Comparison of ENCODE assay signal across 9 mouse cellular contexts in the genomic region with DNA sequence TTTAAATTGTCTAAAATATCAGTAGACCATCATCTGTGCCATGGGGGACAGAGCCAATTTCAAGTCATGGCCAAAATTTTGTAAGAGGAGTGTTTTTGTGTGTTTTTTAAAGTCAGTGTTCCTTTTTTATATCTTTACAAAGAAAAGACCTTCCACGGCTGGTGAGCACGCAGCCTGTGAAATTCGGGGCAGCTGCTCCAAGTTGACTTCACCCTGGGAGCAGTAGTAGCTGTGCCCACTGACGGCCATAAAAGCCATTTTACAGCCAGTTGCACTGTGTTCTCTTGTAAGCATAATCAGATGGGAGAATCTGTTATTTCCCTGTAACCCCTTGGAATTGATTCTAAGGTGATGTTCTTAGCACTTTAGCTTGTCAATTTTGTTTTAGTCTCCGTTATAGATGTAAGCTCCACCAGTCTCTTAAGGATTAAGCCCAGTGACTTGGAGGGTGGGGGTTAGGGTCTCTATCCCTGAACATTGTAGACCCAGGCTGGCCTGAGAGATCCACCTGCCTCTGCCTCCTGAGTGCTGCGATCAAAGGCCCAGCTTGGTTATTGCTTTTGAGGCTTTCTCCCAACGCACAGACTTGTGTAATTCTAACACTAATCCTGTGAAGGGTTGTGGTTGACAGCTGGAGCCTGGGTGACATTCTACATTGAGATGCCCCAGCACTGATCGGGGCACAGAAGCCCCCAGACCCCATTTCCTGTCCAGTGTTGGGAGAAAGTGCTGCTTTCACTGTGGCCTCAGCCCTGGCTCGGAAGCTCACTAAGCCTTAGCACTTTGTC. TPM values are rescaled to one million over a fixed set of nuclear protein-coding genes. Genes with fewer than 3 reads are reported as not detected.
DNase-seq lines count a peak whose midpoint lies in the region; ATAC-seq and TF ChIP-seq lines count a peak whose summit lies in the region.
"Had no signal": no experiment of that assay in that cellular context is flagged by ENCODE, and none has a peak within 500 bp of the region (broad histone marks: within the 10 kb centered on the region; RNA-seq: fewer than 3 reads in every experiment).

No protein-coding gene starts in this region.

- H3K36me3 ChIP-seq in embryonic facial prominence, embryonic 14.5 days (ENCODE audit: control insufficient read depth, insufficient read depth, low read length) = peaks cover 22% of the 10 kb centered on the region
- H3K36me3 ChIP-seq in intestine, postnatal 0 days (ENCODE audit: control insufficient read depth, insufficient read depth) = peaks cover 25% of the 10 kb centered on the region

- H3K9ac ChIP-seq in embryonic facial prominence, embryonic 14.5 days (ENCODE audit: low read depth, low read length) = peak overlapping the region; percentile 78
- H3K9ac ChIP-seq in intestine, postnatal 0 days (ENCODE audit: low read depth, low read length) = peak overlapping the region; percentile 90

- peaks cover 28% of the 10 kb centered on the region for H3K4me1 ChIP-seq in embryonic facial prominence, embryonic 14.5 days (ENCODE audit: control insufficient read depth, insufficient read depth, low read length)
- 0 out of 2 replicates have a peak, but pooled peaks cover 7% of the 10 kb centered on the region for H3K4me1 ChIP-seq in intestine, postnatal 0 days (replicated peaks; ENCODE audit: control insufficient read depth, insufficient read depth, low read length)

- peak overlapping the region; percentile 84 for H3K4me2 ChIP-seq in embryonic facial prominence, embryonic 14.5 days (ENCODE audit: low read depth, low read length)
- peak overlapping the region; percentile 72 for H3K4me2 ChIP-seq in intestine, postnatal 0 days (replicated peaks; ENCODE audit: low read depth)

- WGBS in embryonic facial prominence, embryonic 14.5 days = 83% methylated on average over 9 of the region's 9 CpGs
- WGBS in intestine, postnatal 0 days = 36% methylated on average over 9 of the region's 9 CpGs

- ATAC-seq in embryonic facial prominence, embryonic 14.5 days (ENCODE audit: low read depth) = no peak
- ATAC-seq in intestine, postnatal 0 days = no peak

- H3K27me3 ChIP-seq in embryonic facial prominence, embryonic 14.5 days (replicated peaks; ENCODE audit: control insufficient read depth, insufficient read depth, low read length) = no peaks in the 10 kb centered on the region
- H3K27me3 ChIP-seq in intestine, postnatal 0 days (replicated peaks; ENCODE audit: control insufficient read depth, insufficient read depth, low read length) = no peaks in the 10 kb centered on the region

- peak overlapping the region; percentile 64 for H3K4me3 ChIP-seq in embryonic facial prominence, embryonic 14.5 days (ENCODE audit: low read depth, low read length)
- H3K4me3 ChIP-seq in intestine, postnatal 0 days (ENCODE audit: low read depth, low read length) = peak overlapping the region; percentile 65

- DNase-seq in kidney, adult 9 months = peak; percentile 25
- DNase-seq in kidney, adult 8-10 months = no peak
- DNase-seq in embryonic facial prominence, embryonic 14.5 days (ENCODE audit: low spot score) = no peak
- DNase-seq in naive thymus-derived CD4-positive, alpha-beta T cell, adult 2 months (ENCODE audit: low read depth) = peak; percentile 40
- DNase-seq in urinary bladder, postnatal 10 days (ENCODE audit: low spot score) = no peak
- DNase-seq in adrenal gland, postnatal 25 days = no peak
- no peak for DNase-seq in cerebellum, postnatal 36 days

- TF ChIP-seq CTCF in intestine, postnatal 0 days (IDR thresholded peaks at IDR 0.05; ENCODE audit: low read depth) = no peak

- no peaks in the 10 kb centered on the region for H3K9me3 ChIP-seq in embryonic facial prominence, embryonic 14.5 days (ENCODE audit: control insufficient read depth, low read length)
- H3K9me3 ChIP-seq in intestine, postnatal 0 days (ENCODE audit: control insufficient read depth) = no peaks in the 10 kb centered on the region

- peak overlapping the region; percentile 44 for H3K27ac ChIP-seq in embryonic facial prominence, embryonic 14.5 days (replicated peaks; ENCODE audit: low read depth, low read length)
- H3K27ac ChIP-seq in intestine, postnatal 0 days (ENCODE audit: low read depth, low read length) = peak overlapping the region; percentile 58

RNA-seq across cellular contexts. Expression of a gene that starts 3.3 kb away (rescaled TPM):
- 160 and 166 TPM in 2 replicates for polyA plus RNA-seq in embryonic facial prominence, embryonic 14.5 days (2014; fragmentation: Nextera tagmentation; extraction: Ambion mirVana)
- 244 and 254 TPM in 2 replicates for polyA plus RNA-seq in intestine, postnatal 0 days (2015; fragmentation: Nextera tagmentation; extraction: Ambion mirVana)
- total RNA-seq in adrenal gland, postnatal 25 days (2021) = 421 and 586 TPM in 2 replicates

RNA-seq across cellular contexts. Expression of a gene that starts 15.7 kb away (rescaled TPM):
- polyA plus RNA-seq in embryonic facial prominence, embryonic 14.5 days (2014; fragmentation: Nextera tagmentation; extraction: Ambion mirVana) = 0.55 TPM in 1 of 2 replicates, not detected in the other
- polyA plus RNA-seq in intestine, postnatal 0 days (2015; fragmentation: Nextera tagmentation; extraction: Ambion mirVana) = 0.31 and 0.41 TPM in 2 replicates
- not detected in 2 replicates for total RNA-seq in adrenal gland, postnatal 25 days (2021)
- total RNA-seq: hematopoietic stem cell, adult 5-6 weeks had no signal

RNA-seq across cellular contexts. Expression of a gene that starts 32.9 kb away (rescaled TPM):
- polyA plus RNA-seq in embryonic facial prominence, embryonic 14.5 days (2014; fragmentation: Nextera tagmentation; extraction: Ambion mirVana) = 8.9 and 11.0 TPM in 2 replicates
- 16.4 and 18.7 TPM in 2 replicates for polyA plus RNA-seq in intestine, postnatal 0 days (2015; fragmentation: Nextera tagmentation; extraction: Ambion mirVana)
- 37.7 and 44.9 TPM in 2 replicates for total RNA-seq in adrenal gland, postnatal 25 days (2021)

RNA-seq across cellular contexts. Expression of a gene that starts 35.4 kb away (rescaled TPM):
- 2.7 and 3.0 TPM in 2 replicates for polyA plus RNA-seq in embryonic facial prominence, embryonic 14.5 days (2014; fragmentation: Nextera tagmentation; extraction: Ambion mirVana)
- 0.92 and 1.3 TPM in 2 replicates for polyA plus RNA-seq in intestine, postnatal 0 days (2015; fragmentation: Nextera tagmentation; extraction: Ambion mirVana)
- 0.71 and 0.97 TPM in 2 replicates for total RNA-seq in adrenal gland, postnatal 25 days (2021)
- total RNA-seq: hematopoietic stem cell, adult 5-6 weeks had no signal

RNA-seq across cellular contexts. Expression of a gene that starts 36.1 kb away (rescaled TPM):
- polyA plus RNA-seq in embryonic facial prominence, embryonic 14.5 days (2014; fragmentation: Nextera tagmentation; extraction: Ambion mirVana) = 28.3 and 36.4 TPM in 2 replicates
- 0.07 TPM in 1 of 2 replicates, not detected in the other for polyA plus RNA-seq in intestine, postnatal 0 days (2015; fragmentation: Nextera tagmentation; extraction: Ambion mirVana)
- total RNA-seq in adrenal gland, postnatal 25 days (2021) = not detected in 2 replicates
- total RNA-seq: hematopoietic stem cell, adult 5-6 weeks had no signal

Comparison
In these comparisons a context has a peak if more than half of its experiments do, and no peak if none do; other contexts are left out.
1. DNase-seq: peak in kidney, adult 9 months (single experiment) and naive thymus-derived CD4-positive, alpha-beta T cell, adult 2 months (single experiment); none in kidney, adult 8-10 months (0 of 2), embryonic facial prominence, embryonic 14.5 days (single experiment), urinary bladder, postnatal 10 days (single experiment), adrenal gland, postnatal 25 days (single experiment) and cerebellum, postnatal 36 days (0 of 2).